In the genomic region with DNA sequence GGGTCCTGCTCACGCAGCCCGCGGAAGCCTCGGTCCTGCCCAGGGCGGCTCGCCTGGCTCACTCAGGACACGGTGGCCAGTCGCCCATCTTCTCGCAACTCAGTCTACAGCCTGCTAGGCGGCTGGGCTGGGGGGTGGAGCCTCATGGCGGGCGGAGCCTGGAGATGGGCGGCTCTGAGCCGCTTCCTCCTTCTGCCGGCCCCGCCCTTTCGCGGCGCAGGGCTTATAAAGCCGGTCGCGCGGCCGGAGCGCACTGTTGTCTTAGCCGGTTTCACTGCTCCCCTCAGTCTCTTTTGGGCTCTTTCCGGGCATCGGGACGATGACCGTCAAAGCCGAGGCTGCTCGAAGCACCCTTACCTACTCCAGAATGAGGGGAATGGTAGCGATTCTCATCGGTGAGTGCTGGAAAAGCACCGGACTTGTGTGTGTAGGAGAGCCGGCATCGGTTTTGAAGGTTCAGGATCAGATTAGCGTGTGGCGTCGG, we compare ENCODE assay signal across 8 mouse cellular contexts.
DNase-seq lines count a peak whose midpoint lies in the region; ATAC-seq and TF ChIP-seq lines count a peak whose summit lies in the region.

No protein-coding gene starts in this region.

- peaks cover 15% of the 10 kb centered on the region for H3K27me3 ChIP-seq in hindbrain, embryonic 11.5 days (ENCODE audit: control insufficient read depth, insufficient read depth, low read length)
- H3K27me3 ChIP-seq in lung, postnatal 0 days (replicated peaks; ENCODE audit: insufficient read depth, low read length), result no peaks in the 10 kb centered on the region

- H3K4me3 ChIP-seq in hindbrain, embryonic 11.5 days (ENCODE audit: low read depth, low read length), result peak overlapping the region; percentile 64
- H3K4me3 ChIP-seq in lung, postnatal 0 days (ENCODE audit: low read depth, low read length), result peak overlapping the region; percentile 88

- peak overlapping the region; percentile 92 for H3K4me2 ChIP-seq in hindbrain, embryonic 11.5 days (replicated peaks; ENCODE audit: low read depth, low read length)
- H3K4me2 ChIP-seq in lung, postnatal 0 days (replicated peaks; ENCODE audit: low read depth, low read length), result peak overlapping the region; percentile 92

- H3K9me3 ChIP-seq in hindbrain, embryonic 11.5 days (ENCODE audit: control insufficient read depth, low read length), result no peaks in the 10 kb centered on the region
- H3K9me3 ChIP-seq in lung, postnatal 0 days (ENCODE audit: low read length), result no peaks in the 10 kb centered on the region

- peak overlapping the region; percentile 72 for H3K9ac ChIP-seq in hindbrain, embryonic 11.5 days (ENCODE audit: low read depth, low read length)
- peak overlapping the region; percentile 97 for H3K9ac ChIP-seq in lung, postnatal 0 days (replicated peaks; ENCODE audit: low read depth)

- under 1% methylated on average over 40 of the region's 40 CpGs for WGBS in hindbrain, embryonic 11.5 days
- WGBS in lung, postnatal 0 days, result 0% methylated on average over 29 of the region's 40 CpGs

- peak; percentile 19; the same call in 1 of the 2 replicates for TF ChIP-seq EP300 in lung, postnatal 0 days (IDR thresholded peaks at IDR 0.05)

- TF ChIP-seq CTCF in lung, postnatal 0 days (IDR thresholded peaks at IDR 0.05), result no peak

- peak overlapping the region; percentile 70 for H3K27ac ChIP-seq in hindbrain, embryonic 11.5 days (ENCODE audit: low read depth, low read length)
- peak overlapping the region; percentile 99 for H3K27ac ChIP-seq in lung, postnatal 0 days (ENCODE audit: low read length)

- H3K36me3 ChIP-seq in hindbrain, embryonic 11.5 days (ENCODE audit: control insufficient read depth, insufficient read depth, low read length), result no peaks in the 10 kb centered on the region
- H3K36me3 ChIP-seq in lung, postnatal 0 days (ENCODE audit: insufficient read depth, low read length), result peaks cover 24% of the 10 kb centered on the region

- DNase-seq in NIH3T3 (ENCODE audit: low read depth), result peak; percentile 99
- DNase-seq in cerebellum, adult 9-11 months, result peak; percentile 96
- peak; percentile 89 to 96 for DNase-seq in frontal cortex, adult 2 months (ENCODE audit: extremely low spot score in 1 of 2, low spot score in 1 of 2)
- DNase-seq in hindbrain, embryonic 11.5 days (ENCODE audit: low spot score), result peak; percentile 96
- peak; percentile 95 to 97 for DNase-seq in layer of hippocampus, postnatal 10 days (ENCODE audit: low spot score in 2 of 2)
- peak; percentile 97 for DNase-seq in lung, postnatal 0 days (ENCODE audit: low spot score)
- peak; percentile 91 for DNase-seq in ovary, postnatal 10 days (ENCODE audit: low spot score)
- peak; percentile 94 for DNase-seq in thymus, postnatal 0 days (ENCODE audit: low spot score)

- peak; percentile 97 for ATAC-seq in hindbrain, embryonic 11.5 days (ENCODE audit: low FRiP score)
- peak; percentile 93 for ATAC-seq in lung, postnatal 0 days

- no peaks in the 10 kb centered on the region for H3K4me1 ChIP-seq in hindbrain, embryonic 11.5 days (replicated peaks; ENCODE audit: control insufficient read depth, insufficient read depth, low read length)
- peaks cover 10% of the 10 kb centered on the region for H3K4me1 ChIP-seq in lung, postnatal 0 days (ENCODE audit: insufficient read depth, low read depth, low read length)

Comparison
In these comparisons a context has a peak if more than half of its experiments do, and no peak if none do; other contexts are left out.
1. Peak in every context shown above with its lines: DNase-seq, ATAC-seq, H3K4me3 ChIP-seq and H3K27ac ChIP-seq.